Comparison of ENCODE assay signal across 9 mouse cellular contexts in genomic region chr13:23833053-23833452, GRCm38 (mm10). TPM values are rescaled to one million over a fixed set of nuclear protein-coding genes. Genes with fewer than 3 reads are reported as not detected.
DNase-seq lines count a peak whose midpoint lies in the region; ATAC-seq lines count a peak whose summit lies in the region.
"Had no signal": no experiment of that assay in that cellular context is flagged by ENCODE, and none has a peak within 500 bp of the region (broad histone marks: within the 10 kb centered on the region; RNA-seq: fewer than 3 reads in every experiment).

No protein-coding gene starts in this region.

- ATAC-seq in midbrain, embryonic 15.5 days (replicated peaks) = no peak; the same call in 1 of the 2 replicates

- no peaks in the 10 kb centered on the region for H3K4me1 ChIP-seq in midbrain, embryonic 10.5 days
- no peaks in the 10 kb centered on the region for H3K4me1 ChIP-seq in midbrain, embryonic 15.5 days

- no peak overlapping the region for H3K4me3 ChIP-seq in midbrain, embryonic 10.5 days
- no peak overlapping the region for H3K4me3 ChIP-seq in midbrain, embryonic 15.5 days
- H3K4me3 ChIP-seq: heart, embryonic 13.5 days; myocyte had no signal

- 26% methylated on average over 6 of the region's 6 CpGs for WGBS in midbrain, embryonic 10.5 days
- WGBS in midbrain, embryonic 15.5 days = 14% methylated on average over 6 of the region's 6 CpGs

- no peak overlapping the region for H3K9ac ChIP-seq in midbrain, embryonic 15.5 days
- H3K9ac ChIP-seq: heart, embryonic 13.5 days had no signal

- H3K36me3 ChIP-seq in midbrain, embryonic 10.5 days = no peaks in the 10 kb centered on the region
- no peaks in the 10 kb centered on the region for H3K36me3 ChIP-seq in midbrain, embryonic 15.5 days (replicated peaks)
- H3K36me3 ChIP-seq: heart, embryonic 13.5 days had no signal

- no peak overlapping the region for H3K27ac ChIP-seq in midbrain, embryonic 10.5 days (replicated peaks)
- H3K27ac ChIP-seq in midbrain, embryonic 15.5 days = no peak overlapping the region
- H3K27ac ChIP-seq: heart, embryonic 13.5 days had no signal

- H3K9me3 ChIP-seq in midbrain, embryonic 10.5 days (replicated peaks) = no peaks in the 10 kb centered on the region
- H3K9me3 ChIP-seq in midbrain, embryonic 15.5 days = no peaks in the 10 kb centered on the region
- H3K9me3 ChIP-seq: heart, embryonic 13.5 days had no signal

- peak; percentile 40 for DNase-seq in midbrain, embryonic 10.5 days (ENCODE audit: low spot score)
- peak; percentile 20 for DNase-seq in WW6 (ENCODE audit: low read depth, low spot score)
- peak; percentile 80 for DNase-seq in embryo, embryonic 10.5 days (ENCODE audit: low spot score)
- peak; percentile 72 for DNase-seq in kidney, adult 9 months
- DNase-seq in lung, postnatal 10 days = peak; percentile 54
- peak; percentile 51 for DNase-seq in skeletal muscle tissue, adult 2 months (ENCODE audit: low read depth, low spot score)

- no peaks in the 10 kb centered on the region for H3K27me3 ChIP-seq in midbrain, embryonic 10.5 days (ENCODE audit: low read depth, poor library complexity, severe bottlenecking)
- H3K27me3 ChIP-seq in midbrain, embryonic 15.5 days (replicated peaks) = no peaks in the 10 kb centered on the region

- no peak overlapping the region for H3K4me2 ChIP-seq in midbrain, embryonic 15.5 days
- H3K4me2 ChIP-seq: heart, embryonic 13.5 days had no signal

RNA-seq across cellular contexts. Expression of gene Slc17a3, which starts 6.2 kb away (rescaled TPM):
- not detected in 2 replicates for polyA plus RNA-seq in midbrain, embryonic 10.5 days (2016; fragmentation: Nextera tagmentation; extraction: Ambion mirVana)
- polyA plus RNA-seq in midbrain, embryonic 15.5 days (2015; fragmentation: Nextera tagmentation; extraction: Ambion mirVana) = not detected in 2 replicates
- polyA plus RNA-seq: heart, embryonic 13.5 days; myocyte had no signal

RNA-seq across cellular contexts. Expression of gene Slc17a2, which starts 26.3 kb away (rescaled TPM):
- polyA plus RNA-seq in midbrain, embryonic 10.5 days (2016; fragmentation: Nextera tagmentation; extraction: Ambion mirVana) = not detected in 2 replicates
- polyA plus RNA-seq in midbrain, embryonic 15.5 days (2015; fragmentation: Nextera tagmentation; extraction: Ambion mirVana) = not detected in 2 replicates
- polyA plus RNA-seq: heart, embryonic 13.5 days; myocyte had no signal

RNA-seq across cellular contexts. Expression of gene Slc17a1, which starts 34.5 kb away (rescaled TPM):
- not detected in 2 replicates for polyA plus RNA-seq in midbrain, embryonic 10.5 days (2016; fragmentation: Nextera tagmentation; extraction: Ambion mirVana)
- not detected in 2 replicates for polyA plus RNA-seq in midbrain, embryonic 15.5 days (2015; fragmentation: Nextera tagmentation; extraction: Ambion mirVana)
- polyA plus RNA-seq: heart, embryonic 13.5 days; myocyte had no signal

Comparison
In these comparisons a context has a peak if more than half of its experiments do, and no peak if none do; other contexts are left out.
1. DNase-seq: peak in every context shown above with its lines; median percentile 80 in embryo, embryonic 10.5 days; 72 in kidney, adult 9 months; 54 in lung, postnatal 10 days; 51 in skeletal muscle tissue, adult 2 months; 40 in midbrain, embryonic 10.5 days; 20 in WW6.